Mouse (Mus musculus) midbrain, embryonic 13.5 days (tissue): ENCODE data around the gene Pgc. TPM values are rescaled to one million over a fixed set of nuclear protein-coding genes. Genes with fewer than 3 reads are reported as not detected.

ENCODE experiments used
- ATAC-seq: fragments of 200-750 bp; cut with Nextera tagmentation; 2 replicates; pipeline ENCODE4 v1.8.0; 2017; ENCODE audit warnings: mild to moderate bottlenecking, moderate TSS enrichment, moderate library complexity
- H3K27ac ChIP-seq: fragments of 300-500 bp; sonication (generic); 2 replicates; pipeline ENCODE4 v1.5.1; 2015; ENCODE audit warnings: inconsistent platforms, mild to moderate bottlenecking, moderate library complexity
- H3K27me3 ChIP-seq: fragments of 300-500 bp; sonication (generic); 2 replicates; pipeline ENCODE4 v1.6.1; 2015; ENCODE audit warnings: mild to moderate bottlenecking, inconsistent platforms
- H3K36me3 ChIP-seq: fragments of 300-500 bp; sonication (generic); 2 replicates; pipeline ENCODE4 v1.6.1; 2015; ENCODE audit warnings: mild to moderate bottlenecking, inconsistent platforms
- H3K4me1 ChIP-seq: fragments of 300-500 bp; sonication (generic); replicated peaks from 2 replicates; pipeline ENCODE4 v1.6.1; 2015; ENCODE audit warnings: inconsistent platforms
- H3K4me2 ChIP-seq: fragments of 300-500 bp; sonication (generic); replicated peaks from 2 replicates; pipeline ENCODE4 v1.6.1; 2015; ENCODE audit warnings: moderate library complexity, mild to moderate bottlenecking, inconsistent platforms
- H3K4me3 ChIP-seq: fragments of 300-500 bp; sonication (generic); replicated peaks from 2 replicates; pipeline ENCODE4 v1.5.1; 2015; ENCODE audit warnings: mild to moderate bottlenecking, inconsistent platforms
- H3K9ac ChIP-seq: fragments of 300-500 bp; sonication (generic); replicated peaks from 2 replicates; pipeline ENCODE4 v1.6.1; 2015; ENCODE audit warnings: mild to moderate bottlenecking, inconsistent platforms
- H3K9me3 ChIP-seq: fragments of 300-500 bp; sonication (generic); 2 replicates; pipeline ENCODE4 v1.6.1; 2016; ENCODE audit warnings: mild to moderate bottlenecking, inconsistent platforms
- WGBS: fragments of 180-500 bp; shearing (Covaris S2); methylation state at CpG from one replicate; pipeline ENCODE4 v1.1.7; 2015; 5-methylcytosine and 5-hydroxymethylcytosine counted together
- polyA plus RNA-seq: library from polyadenylated mRNA; unstranded; fragments of >200 nt; fragmentation: Nextera tagmentation; extraction: Ambion mirVana; gene quantifications from 2 replicates; pipeline ENCODE4 v1.2.1, GENCODE M21; 2015

Pgc gene
- polyA plus RNA-seq, 1 experiment from 2014 or later, result not detected

- peaks cover 12% of the 10 kb centered on the region; the same call in 1 of the 2 replicates for H3K9me3 ChIP-seq
- no peaks in the 10 kb centered on the region for H3K4me1 ChIP-seq
- H3K9ac ChIP-seq, result no peak overlapping the region
- no peak overlapping the region for H3K4me2 ChIP-seq
- H3K27me3 ChIP-seq, result no peaks in the 10 kb centered on the region
- 77% methylated on average over 6 of the region's 6 CpGs for WGBS
- ATAC-seq, result no peak
- H3K36me3 ChIP-seq, result no peaks in the 10 kb centered on the region
- no peak overlapping the region for H3K4me3 ChIP-seq
- H3K27ac ChIP-seq, result no peak overlapping the region
Observed at GRCm38 (mm10) chr17:47773604-47774003, 47.0 kb downstream of the Pgc start.

GRCm38 (mm10) chr17:47777141-47777540, 50.5 kb downstream of the Pgc start:
- WGBS, result 81% methylated on average over 2 of the region's 2 CpGs
- Histone ChIP-seq H3K27me3 (no peaks in the 10 kb centered on the region), H3K36me3 (no peaks in the 10 kb centered on the region), H3K4me1 (no peaks in the 10 kb centered on the region), H3K9ac (no peak overlapping the region), H3K4me3 (no peak overlapping the region), H3K9me3 (peaks cover 8% of the 10 kb centered on the region; the same call in 1 of the 2 replicates), H3K27ac (no peak overlapping the region), H3K4me2 (no peak overlapping the region)
- ATAC-seq, result no peak

GRCm38 (mm10) chr17:47780470-47780869, 53.8 kb downstream of the Pgc start:
- Histone ChIP-seq H3K4me1 (0 out of 2 replicates have a peak, but pooled peaks cover 3% of the 10 kb centered on the region), H3K4me3 (no peak overlapping the region), H3K27ac (no peak overlapping the region), H3K4me2 (no peak overlapping the region), H3K9ac (no peak overlapping the region), H3K27me3 (no peaks in the 10 kb centered on the region), H3K9me3 (no peaks in the 10 kb centered on the region), H3K36me3 (no peaks in the 10 kb centered on the region)
- 87% methylated on average over 10 of the region's 10 CpGs for WGBS
- no peak for ATAC-seq

GRCm38 (mm10) chr17:47782486-47782885, 55.8 kb downstream of the Pgc start:
- no peak overlapping the region for H3K27ac ChIP-seq
- no peaks in the 10 kb centered on the region for H3K36me3 ChIP-seq
- H3K9ac ChIP-seq, result no peak overlapping the region
- H3K27me3 ChIP-seq, result peaks cover 8% of the 10 kb centered on the region; the same call in 1 of the 2 replicates
- no peak overlapping the region for H3K4me2 ChIP-seq
- no peaks in the 10 kb centered on the region for H3K9me3 ChIP-seq
- H3K4me1 ChIP-seq, result 0 out of 2 replicates have a peak, but pooled peaks cover 3% of the 10 kb centered on the region
- no peak for ATAC-seq
- no peak overlapping the region for H3K4me3 ChIP-seq
- 82% methylated on average over 3 of the region's 3 CpGs for WGBS

- no peak for ATAC-seq
- Histone ChIP-seq H3K27ac (no peak overlapping the region), H3K36me3 (no peaks in the 10 kb centered on the region), H3K4me1 (peaks cover 9% of the 10 kb centered on the region), H3K4me2 (no peak overlapping the region), H3K27me3 (peaks cover 8% of the 10 kb centered on the region; the same call in 1 of the 2 replicates), H3K9me3 (no peaks in the 10 kb centered on the region), H3K9ac (no peak overlapping the region), H3K4me3 (no peak overlapping the region)
- whole genome bisulfite sequencing, result 87% methylated on average over 8 of the region's 8 CpGs
Observed at GRCm38 (mm10) chr17:47783445-47784223, 57.0 kb downstream of the Pgc start.

Other genes starting within 250 kb of the Pgc start
- 24.6 and 27.3 TPM in 2 replicates for gene Taf8, start 224.6 kb upstream of the Pgc start, polyA plus RNA-seq
- gene Ccnd3, start 221.8 kb upstream of the Pgc start, polyA plus RNA-seq, result 60.4 and 71.4 TPM in 2 replicates
- gene Bysl, start 115.3 kb upstream of the Pgc start, polyA plus RNA-seq, result 31.9 and 32.4 TPM in 2 replicates
- 43.8 and 44.3 TPM in 2 replicates for gene Med20, start 115.3 kb upstream of the Pgc start, polyA plus RNA-seq
- 2.4 and 3.7 TPM in 2 replicates for gene Gm20517, start 115.3 kb upstream of the Pgc start, polyA plus RNA-seq
- gene Usp49, start 96.2 kb upstream of the Pgc start, polyA plus RNA-seq, result 10.0 and 10.8 TPM in 2 replicates
- gene Tomm6, start 38.5 kb upstream of the Pgc start, polyA plus RNA-seq, result 285 and 287 TPM in 2 replicates
- 26.9 and 28.0 TPM in 2 replicates for gene Frs3, start 37.8 kb upstream of the Pgc start, polyA plus RNA-seq
- 0.62 and 0.66 TPM in 2 replicates for gene Gm21981, start 32.4 kb upstream of the Pgc start, polyA plus RNA-seq
- gene Prickle4, start 32.1 kb upstream of the Pgc start, polyA plus RNA-seq, result 1.0 TPM in 2 replicates
- 1.8 and 2.0 TPM in 2 replicates for gene Tfeb, start 10.2 kb downstream of the Pgc start, polyA plus RNA-seq
- 2.8 and 4.4 TPM in 2 replicates for gene Mdfi, start 107.8 kb downstream of the Pgc start, polyA plus RNA-seq
- 16.0 and 25.2 TPM in 2 replicates for gene Foxp4, start 197.8 kb downstream of the Pgc start, polyA plus RNA-seq